Mouse (Mus musculus) urinary bladder, postnatal 25 days (tissue): ENCODE measurements around the gene Oprd1.
A peak's percentile ranks its signal among the peaks of the same experiment; 100 is the strongest.

ENCODE experiments used
- DNase-seq: peaks from one replicate; pipeline ENCODE4 v3.0.0; 2022; ENCODE audit warnings: low spot score

The Oprd1 gene

DNA sequence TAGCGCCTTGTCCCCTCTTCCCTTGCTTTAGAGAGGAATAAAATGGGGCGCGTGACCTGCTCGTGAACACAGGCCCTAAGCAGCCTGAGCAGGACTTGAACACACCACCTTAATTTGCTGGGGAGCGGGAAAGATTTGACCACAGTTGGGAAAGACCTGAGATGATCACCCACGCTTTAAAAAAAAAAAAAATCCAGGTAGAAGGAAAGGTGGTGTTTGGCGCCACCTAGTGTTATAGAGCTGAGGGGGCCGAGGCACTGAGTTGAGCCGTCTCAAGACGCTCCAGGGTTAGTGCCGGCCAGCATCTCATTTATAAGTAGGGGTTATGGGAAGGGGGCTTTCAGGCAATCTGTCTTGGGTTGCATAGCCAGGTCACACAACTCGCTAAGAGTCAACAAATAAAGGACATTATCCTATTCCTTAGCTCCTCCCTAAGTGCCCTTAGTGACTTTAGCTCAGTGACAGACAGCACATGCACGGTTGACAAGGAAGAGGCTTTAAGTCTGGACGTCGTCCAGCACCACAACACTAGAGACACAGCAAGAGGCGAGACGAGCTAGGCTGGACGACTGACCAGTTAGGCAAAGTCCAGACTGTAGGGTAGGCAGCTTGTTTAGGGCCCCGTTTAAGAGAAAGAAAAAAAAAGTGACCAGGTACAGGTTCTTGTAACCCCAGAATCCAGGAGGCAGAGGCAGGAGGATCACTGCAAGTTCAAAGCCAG is 64.6 kb downstream of the Oprd1 start:
- peak; percentile 63 for DNase-seq

DNA sequence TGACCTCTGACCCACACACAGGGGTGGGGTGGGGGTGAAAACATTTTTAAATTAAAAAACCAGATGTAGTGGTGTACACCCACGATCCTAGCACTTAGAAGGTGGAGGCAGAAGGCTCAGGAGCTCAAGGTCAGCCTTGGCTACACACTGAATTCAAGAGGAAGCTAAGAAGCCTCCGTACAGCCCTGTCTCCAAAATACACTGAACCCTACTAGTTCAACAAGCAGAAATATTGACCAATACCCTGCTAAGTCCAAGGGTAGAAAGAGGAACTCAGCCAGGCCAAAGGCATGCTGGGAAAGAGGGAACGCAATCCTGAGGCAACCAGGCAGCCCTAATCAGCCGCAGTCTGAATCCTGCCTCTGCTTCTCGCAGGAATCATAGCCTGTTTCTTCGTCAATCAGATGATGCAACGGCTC is 66.0 kb downstream of the Oprd1 start:
- DNase-seq: no peak

DNA sequence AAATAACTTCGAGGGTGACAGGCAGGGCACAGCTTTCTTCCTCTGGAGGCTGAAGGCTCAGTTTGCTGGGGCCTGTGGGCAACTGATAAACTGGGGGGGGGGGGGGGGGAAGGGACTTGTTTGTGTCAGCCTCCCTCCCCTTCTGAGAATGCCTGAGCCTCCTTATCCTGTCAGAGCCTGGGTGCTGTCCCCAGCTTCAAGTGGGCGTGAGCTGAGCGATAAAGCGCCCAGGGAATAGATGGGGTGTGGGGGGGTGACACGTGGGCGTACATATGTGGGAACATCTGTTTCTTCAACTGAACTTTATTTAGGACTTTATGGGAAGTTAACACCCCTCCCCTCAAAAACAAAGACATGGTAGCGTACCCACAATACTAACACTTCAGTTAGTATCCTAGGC is 66.8 kb downstream of the Oprd1 start:
- DNase-seq: no peak

DNA sequence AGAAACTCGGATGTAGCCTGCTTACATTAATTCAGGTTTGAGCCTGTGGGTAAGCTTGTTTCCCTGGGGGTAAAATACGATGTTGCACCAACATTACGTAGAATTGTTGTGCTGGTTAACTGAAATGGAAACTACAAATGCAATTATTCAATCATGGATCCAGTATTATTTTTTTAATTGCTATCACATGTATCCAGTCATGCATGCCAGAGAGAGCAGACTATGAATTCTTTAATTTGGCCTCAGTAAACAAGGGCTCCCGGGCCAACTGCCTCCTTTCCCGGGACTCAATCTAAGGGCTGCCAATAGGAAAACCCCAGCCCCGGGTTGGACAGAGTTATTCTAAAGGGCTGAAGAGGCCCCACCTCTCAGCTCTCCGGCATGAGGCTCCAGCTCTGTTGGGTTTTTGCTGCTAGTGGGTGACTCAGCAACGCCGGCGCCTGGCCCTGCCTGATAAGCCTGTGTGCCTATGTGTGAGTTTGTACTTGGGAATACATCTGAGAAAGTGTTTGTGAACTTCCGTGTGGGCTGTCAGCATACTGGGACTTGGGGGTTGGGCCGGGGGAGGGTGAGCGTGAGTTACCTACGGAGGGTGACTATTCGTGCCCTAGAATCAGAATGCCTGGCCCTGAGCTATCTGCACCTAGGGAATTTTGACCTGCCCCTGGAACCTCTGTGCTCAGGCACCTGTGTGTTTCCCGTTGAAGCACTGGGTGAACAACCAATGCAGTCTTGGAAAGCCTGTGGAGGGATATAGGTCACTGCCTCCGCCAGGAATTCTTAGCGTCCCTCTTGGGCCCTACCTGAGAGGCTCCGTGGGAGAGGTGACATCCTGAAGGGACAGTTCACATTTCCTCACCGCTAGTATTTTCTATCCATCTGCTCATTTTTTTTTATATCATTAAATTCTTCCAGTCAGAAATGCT is 67.5 kb downstream of the Oprd1 start:
- DNase-seq: no peak

DNA sequence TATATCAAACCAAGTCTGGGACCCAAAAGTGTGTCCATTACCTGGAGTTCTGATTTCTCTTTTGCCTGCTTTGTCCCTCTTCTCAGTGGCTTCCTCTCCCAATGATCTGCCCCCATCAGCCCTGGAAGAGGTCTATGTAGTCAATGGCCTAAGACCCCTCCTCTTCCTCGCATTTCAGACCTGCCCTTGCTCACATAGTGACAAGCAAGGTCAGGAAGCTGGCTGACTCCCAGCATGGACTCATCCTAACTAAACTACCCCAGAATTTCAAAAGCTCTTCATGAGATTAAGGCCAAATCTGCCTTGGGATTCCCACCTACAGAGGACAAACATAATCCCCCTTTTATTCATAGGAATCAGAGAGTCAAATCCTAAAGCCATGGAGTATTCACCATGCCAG is 68.5 kb downstream of the Oprd1 start:
- DNase-seq: no peak

DNA sequence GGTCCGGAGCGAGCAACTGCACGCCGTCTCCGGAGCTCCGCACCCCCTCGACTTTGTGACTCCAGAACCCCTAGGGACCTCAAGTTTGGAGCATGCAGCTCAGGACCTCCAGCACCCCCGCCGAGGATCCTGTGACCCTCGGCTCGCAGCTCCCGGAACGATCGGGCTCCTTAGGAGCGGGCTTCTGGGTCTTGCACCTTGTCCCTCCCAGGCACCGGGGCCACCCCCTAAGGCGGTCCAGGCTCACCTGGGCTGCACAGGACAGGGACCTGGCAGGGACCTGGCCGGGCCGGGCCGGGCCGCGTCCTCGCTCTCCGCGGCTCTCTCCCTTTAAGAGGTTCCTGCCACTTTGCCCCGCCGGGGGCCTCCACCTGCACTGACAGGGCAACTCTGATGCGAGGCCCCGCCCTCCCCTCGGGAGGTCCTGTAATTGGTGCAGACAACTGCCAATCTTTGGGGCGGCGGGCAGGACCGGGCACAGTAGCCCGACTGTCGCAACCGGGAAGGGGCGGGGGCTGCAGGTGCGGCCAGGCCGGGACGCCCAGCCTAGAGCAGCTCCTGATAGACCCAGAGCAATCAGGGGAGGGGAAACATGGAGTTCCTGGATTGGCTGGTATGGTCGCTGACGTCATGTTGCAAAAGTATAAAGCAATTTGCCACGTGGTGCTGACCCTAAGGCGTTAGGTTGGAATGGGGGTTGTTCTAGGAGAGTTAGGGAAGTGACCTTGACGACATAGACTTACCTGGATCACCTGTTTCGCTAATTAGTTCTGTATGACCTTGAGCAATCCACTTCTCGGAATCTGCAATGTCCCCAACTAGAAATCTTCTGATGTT is 69.1 kb downstream of the Oprd1 start, which contains the start of gene Epb41:
Epb41 (minus strand) TSS at position 389 of the 837 bp plus-strand sequence.
- DNase-seq: peak; percentile 97

DNA sequence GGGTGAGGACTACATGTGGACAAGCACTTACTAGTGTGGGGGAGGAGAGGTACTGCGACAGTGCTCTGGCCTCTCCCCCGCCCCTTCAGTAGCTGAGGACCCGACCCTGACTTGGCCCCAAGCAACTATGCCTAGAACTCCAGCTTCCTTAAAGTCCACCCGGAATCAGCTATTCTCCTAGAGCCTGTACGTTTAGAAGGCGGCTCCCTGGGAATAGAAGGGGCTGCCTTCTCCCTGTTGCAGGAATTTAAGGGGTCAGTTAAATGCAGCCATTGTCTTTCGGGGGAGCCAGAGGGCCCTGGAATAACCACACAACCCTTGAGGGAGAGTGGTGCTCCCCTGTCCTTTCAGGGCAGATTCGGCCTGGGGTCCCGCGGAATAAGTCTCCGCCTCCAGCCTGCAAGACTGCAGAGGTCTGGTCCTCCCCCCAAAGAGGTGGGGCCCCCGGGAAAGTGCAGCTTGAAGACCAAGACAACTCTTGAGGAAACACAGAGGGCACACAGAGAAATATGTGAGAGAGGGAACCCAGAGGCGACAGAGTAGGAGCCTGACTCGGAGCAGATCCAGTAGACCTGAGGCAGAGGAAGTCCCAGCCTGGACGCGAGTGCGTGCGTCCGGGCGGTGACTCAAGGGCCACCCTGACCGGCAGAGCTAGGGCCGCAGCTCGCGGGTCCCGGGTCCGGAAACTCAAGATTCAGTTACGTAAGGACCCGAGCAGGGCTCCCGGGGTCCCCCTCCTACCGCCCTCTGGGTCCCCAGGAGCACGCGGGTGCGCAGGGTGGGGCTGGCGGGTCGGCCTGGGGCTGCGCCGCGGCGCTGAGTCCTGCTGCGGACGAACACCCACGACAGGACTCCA is 70.0 kb downstream of the Oprd1 start, which contains the start of gene Gm10300:
Gm10300 (plus strand) TSS at position 621 of the 856 bp plus-strand sequence.
- DNase-seq: peak; percentile 46

DNA sequence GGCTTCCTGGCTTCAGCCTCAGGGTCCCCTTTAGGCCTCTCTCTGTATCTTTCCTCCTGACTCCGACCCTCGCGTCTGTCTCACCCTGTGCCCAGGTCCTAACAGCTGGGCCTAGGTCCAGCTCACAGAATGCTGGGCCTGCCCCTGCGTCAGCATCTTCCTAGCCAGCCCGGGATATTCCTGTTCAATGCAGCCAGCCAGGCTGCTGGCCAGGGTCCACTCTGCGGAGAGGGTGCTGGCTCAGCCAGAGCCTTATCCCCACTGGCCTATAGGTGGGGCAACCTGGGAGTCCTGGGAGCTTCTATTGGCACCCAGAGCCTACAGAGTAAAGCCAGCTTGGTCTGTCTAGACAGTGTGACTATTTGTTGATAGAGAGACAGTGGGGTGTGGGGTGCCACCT is 71.3 kb downstream of the Oprd1 start:
- DNase-seq: no peak

DNA sequence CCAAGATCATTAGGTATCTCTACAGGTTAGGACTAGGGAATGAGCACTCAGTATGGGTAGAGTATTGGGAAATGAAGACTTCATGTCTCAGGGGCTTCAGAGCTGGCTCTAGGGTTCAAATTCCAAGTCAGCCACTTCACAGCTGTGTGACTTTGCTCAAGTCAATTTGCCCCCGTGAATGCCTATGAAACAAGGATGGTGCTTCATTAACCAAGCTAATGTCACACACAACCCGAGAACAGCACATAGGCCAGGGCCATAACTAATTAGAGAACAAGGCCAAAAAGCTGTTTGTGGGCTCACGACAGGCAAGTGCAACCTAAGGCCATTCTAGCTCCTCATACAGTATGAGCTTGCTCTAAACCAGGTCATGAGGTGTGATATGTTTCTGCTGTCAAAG is 72.1 kb downstream of the Oprd1 start:
- DNase-seq: no peak

DNA sequence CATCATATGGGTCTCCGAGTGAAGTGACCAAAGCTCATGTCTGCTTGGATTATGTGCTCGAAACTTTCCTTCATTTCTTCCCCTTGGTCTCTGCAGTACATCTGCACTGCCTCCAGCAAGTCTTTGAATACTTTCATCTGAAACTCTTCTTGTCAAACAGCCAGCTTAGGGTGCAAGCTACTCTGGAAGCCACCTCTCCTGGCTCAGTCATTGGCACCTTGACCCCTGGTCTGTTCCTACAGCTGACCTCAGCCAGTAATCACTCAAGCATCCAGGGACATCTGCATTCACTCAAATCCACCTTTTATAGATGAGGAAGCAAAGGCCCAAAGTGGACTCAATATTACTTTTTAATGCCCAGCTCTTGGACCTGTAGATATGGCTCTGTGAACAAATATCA is 72.6 kb downstream of the Oprd1 start:
- no peak for DNase-seq

DNA sequence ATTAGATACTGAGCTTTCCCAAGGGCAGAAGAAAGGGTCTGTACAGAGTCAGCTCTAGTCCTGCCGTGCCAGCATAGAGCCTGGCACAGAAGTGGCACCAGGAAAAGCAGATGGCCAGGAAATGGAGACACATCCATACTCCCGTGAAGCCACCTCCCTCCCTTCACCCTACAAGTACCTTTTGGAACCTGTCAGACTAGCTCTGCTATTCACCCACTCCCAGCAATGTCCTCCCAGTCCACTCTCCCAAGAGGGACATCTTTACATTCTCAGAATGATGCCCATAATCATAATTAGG is 76.4 kb downstream of the Oprd1 start:
- no peak for DNase-seq

DNA sequence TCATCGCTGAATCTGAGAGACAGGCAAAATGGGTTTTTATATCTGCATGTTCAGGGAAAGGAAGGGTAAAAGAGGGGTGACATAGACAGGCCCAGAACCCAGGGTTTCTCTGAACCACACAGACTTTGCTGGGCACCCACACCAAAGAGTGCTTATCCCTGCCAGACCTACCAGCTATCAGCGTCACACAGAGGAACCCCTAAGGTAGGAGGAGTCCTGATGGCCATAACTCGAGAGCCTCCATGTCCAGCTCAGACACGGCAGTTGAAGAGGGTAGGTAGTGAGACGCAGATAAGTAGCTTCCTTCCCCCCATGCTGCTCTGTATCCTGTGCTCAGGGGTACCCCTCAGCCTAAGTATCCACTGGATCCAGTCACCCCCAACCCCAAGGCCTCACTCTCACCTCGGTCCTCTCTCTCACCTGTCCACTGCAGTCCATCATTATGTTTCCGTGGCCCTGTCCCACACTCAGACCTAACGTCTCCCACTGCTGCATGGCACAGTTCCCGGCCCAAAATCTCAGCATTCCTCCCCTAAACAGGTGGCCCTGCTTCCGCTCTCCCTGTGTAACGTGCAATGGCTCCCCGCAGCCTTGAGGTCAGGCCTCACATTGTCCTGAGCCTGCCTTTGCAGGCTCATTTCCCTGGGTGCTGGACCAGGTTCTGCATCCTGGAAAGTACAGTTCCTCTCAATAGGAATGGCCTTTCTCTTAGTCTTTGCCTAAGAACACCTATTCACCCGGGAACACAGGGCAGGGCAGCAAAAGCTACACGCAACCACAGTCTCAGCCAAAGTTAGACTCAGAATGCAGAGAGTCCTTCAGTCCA is 77.0 kb downstream of the Oprd1 start:
- no peak for DNase-seq

DNA sequence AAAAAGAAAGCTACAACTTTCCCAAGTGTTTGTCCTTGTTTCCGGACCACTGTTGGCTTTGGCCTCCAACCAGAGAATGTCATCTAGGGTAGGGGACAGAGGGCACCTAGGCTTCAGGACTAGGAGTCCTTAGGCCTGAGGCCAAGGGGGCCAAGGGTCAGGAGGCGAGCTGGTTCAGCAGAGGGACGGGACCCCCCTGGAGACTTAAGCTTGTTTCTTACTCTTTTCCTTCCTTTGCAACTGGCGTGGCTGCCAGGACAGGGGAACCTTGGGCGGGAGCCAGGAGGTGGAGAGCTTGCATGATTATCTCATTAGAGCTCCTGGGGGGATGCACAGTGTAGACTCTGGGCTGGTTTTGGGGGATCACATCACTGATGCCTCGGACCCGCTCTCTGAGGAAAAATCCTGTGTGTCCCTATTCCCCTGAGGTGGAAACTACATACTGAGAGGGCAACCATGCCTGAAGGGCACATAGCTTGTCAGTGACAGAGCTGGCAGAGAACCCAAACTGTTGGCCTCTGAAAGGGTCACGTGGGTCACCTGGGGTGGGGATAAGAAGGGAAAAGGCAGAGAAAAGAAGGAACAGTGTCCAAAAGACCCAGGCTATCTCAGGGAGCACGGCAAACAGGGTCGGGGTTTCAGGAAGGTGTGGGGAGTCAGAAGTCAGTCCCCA is 78.0 kb downstream of the Oprd1 start:
- no peak for DNase-seq

DNA sequence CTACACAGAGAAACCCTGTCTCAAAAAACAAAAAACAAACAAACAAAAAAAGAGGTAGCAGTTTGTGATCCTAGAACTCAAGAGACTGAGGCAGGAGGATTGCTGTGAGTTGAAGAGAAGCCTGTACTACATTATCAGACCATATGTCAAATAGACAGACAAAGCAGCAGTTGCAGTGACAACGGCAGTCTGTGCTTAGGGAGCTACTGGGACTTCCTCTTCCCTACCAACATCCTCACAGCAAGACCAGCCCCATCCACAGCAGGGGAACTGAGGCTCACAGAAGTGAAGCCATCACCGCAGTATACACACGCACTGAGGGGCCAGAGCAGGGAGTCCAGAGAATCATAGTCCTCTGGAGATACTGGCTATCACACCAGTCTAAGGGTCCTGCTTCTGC is 78.7 kb downstream of the Oprd1 start:
- DNase-seq: no peak

DNA sequence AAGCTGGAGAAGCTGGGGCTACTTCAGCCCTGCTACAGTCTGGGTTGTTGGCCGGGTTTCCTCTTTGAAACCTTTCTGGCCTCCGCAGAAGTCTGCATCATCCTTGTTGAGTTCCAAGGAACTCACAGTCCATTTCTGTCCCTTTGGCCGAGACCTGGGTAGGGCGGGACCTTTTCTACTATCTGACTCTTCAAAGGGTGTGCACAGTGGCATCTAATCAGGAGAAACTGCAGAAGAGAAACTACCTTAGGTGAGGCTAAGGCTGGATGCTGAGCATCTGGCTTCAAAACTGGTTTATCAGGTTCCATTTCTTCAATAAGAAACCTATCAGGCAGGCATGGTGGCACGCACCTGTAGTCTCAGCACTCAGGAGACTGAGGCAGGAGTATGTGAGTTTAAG is 79.7 kb downstream of the Oprd1 start:
- DNase-seq: no peak

DNA sequence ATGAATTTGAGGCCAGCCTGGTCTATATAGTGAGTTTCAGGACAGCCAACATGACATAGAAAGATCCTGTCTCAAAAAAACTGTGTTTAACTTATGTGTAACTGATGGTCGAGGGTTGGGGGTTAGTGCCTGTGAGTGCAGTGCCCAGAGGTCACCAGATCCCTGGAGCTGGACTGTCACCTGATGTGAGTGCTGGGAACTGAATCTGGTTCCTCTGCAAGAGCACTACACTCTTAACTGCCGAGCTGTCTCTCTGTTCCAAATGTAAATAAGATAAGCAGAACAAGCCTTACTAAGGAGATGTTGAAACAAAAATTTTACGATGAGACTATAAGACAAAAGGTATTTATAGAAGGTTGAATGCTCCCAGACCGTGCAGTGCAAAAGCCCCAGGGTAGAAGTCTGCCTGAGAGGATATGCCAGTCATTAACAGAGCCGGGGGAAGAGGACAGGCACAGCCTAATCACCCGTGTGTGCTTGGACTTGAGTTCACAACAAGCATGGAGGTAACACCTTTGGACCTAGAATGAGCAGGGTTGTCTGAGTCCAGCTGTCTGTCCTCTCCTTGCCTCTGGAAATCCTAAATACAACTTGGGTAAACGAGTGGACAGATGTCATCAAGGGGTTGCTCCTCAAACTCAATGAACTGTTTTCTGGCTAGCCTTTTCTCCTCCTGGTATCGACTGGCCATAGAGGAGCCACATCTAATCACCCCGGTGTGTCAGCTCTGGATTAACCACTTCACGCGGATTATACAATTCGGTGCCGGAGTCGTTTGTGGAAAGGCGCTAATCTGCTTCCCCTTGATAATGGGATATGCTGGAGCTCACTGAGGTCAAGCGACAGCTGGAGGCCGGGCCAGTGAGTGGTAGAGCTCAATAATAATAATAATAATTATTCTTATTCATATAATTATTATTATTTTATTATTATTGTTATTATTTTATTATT is 81.1 kb downstream of the Oprd1 start:
- DNase-seq: no peak

DNA sequence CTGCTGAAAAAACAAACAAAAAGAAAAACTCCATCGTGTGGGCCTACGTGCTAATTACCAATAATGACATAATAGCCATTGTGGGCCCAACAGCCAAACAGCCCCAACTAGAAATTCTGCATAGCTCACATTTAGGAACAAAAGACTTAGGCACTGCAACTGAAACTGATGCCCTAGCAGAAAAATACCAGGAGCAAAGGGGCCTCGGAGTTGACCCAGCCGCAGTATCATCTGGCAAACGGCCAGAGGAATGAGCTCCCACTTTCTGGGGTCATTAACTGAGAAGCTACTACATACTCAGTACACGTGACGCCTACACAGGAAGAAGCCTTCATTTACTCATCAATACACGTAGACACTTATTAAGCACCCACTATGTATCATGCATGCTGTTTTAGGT is 82.0 kb downstream of the Oprd1 start:
- no peak for DNase-seq
